In genomic region chr4:154549961-154550393, GRCm38 (mm10) we compare ENCODE assay signal across 8 mouse cellular contexts.
DNase-seq lines count a peak whose midpoint lies in the region; ATAC-seq and TF ChIP-seq lines count a peak whose summit lies in the region.

No protein-coding gene starts in this region.

- TF ChIP-seq CTCF in heart, postnatal 0 days (IDR thresholded peaks at IDR 0.05; ENCODE audit: low read depth) = no peak

- peak; percentile 23 to 36 for DNase-seq in heart, adult 18-20 months
- DNase-seq in heart, adult 8-10 months (ENCODE audit: low spot score) = no peak
- DNase-seq in cerebellum, postnatal 25 days = peak; percentile 19 to 40
- DNase-seq in heart, postnatal 0 days (ENCODE audit: low spot score) = no peak
- peak; percentile 59 to 80 for DNase-seq in layer of hippocampus, postnatal 10 days (ENCODE audit: low spot score in 2 of 2)
- peak; percentile 92 for DNase-seq in midbrain, embryonic 11.5 days (ENCODE audit: low spot score, missing footprints)
- no peak for DNase-seq in gastrocnemius, adult 8-10 months (ENCODE audit: low spot score in 2 of 2)
- DNase-seq in spleen, postnatal 10 days (ENCODE audit: low spot score in 2 of 2) = no peak

- no peaks in the 10 kb centered on the region for H3K27me3 ChIP-seq in heart, postnatal 0 days (ENCODE audit: control insufficient read depth, insufficient read depth, low read length)
- peaks cover 24% of the 10 kb centered on the region for H3K27me3 ChIP-seq in midbrain, embryonic 11.5 days (ENCODE audit: control insufficient read depth, insufficient read depth, low read length)

- H3K9me3 ChIP-seq in heart, postnatal 0 days (replicated peaks; ENCODE audit: control insufficient read depth, low read length) = no peaks in the 10 kb centered on the region
- H3K9me3 ChIP-seq in midbrain, embryonic 11.5 days (ENCODE audit: control insufficient read depth, low read length) = no peaks in the 10 kb centered on the region

- peak overlapping the region; percentile 19 for H3K4me3 ChIP-seq in heart, postnatal 0 days (ENCODE audit: low read depth, low read length)
- H3K4me3 ChIP-seq in midbrain, embryonic 11.5 days (ENCODE audit: low read depth, low read length) = peak overlapping the region; percentile 10; the same call in 1 of the 2 replicates

- 0 out of 2 replicates have a peak overlapping the region, but pooled peaks have one; percentile 34 for H3K9ac ChIP-seq in heart, postnatal 0 days (replicated peaks; ENCODE audit: low read depth, low read length)
- peak overlapping the region; percentile 56 for H3K9ac ChIP-seq in midbrain, embryonic 11.5 days (ENCODE audit: low read length)

- WGBS in heart, postnatal 0 days = 28% methylated on average over 17 of the region's 17 CpGs
- 12% methylated on average over 17 of the region's 17 CpGs for WGBS in midbrain, embryonic 11.5 days

- peak overlapping the region; percentile 50 for H3K4me2 ChIP-seq in heart, postnatal 0 days (ENCODE audit: low read depth, low read length)
- H3K4me2 ChIP-seq in midbrain, embryonic 11.5 days = peak overlapping the region; percentile 47

- H3K36me3 ChIP-seq in heart, postnatal 0 days (replicated peaks; ENCODE audit: control insufficient read depth, insufficient read depth, low read length) = no peaks in the 10 kb centered on the region
- no peaks in the 10 kb centered on the region for H3K36me3 ChIP-seq in midbrain, embryonic 11.5 days (ENCODE audit: control insufficient read depth, insufficient read depth, low read length)

- no peak for ATAC-seq in heart, postnatal 0 days (ENCODE audit: insufficient read depth, low read depth)
- peak; percentile 63 for ATAC-seq in midbrain, embryonic 11.5 days (ENCODE audit: low FRiP score)

- peaks cover 9% of the 10 kb centered on the region for H3K4me1 ChIP-seq in heart, postnatal 0 days (ENCODE audit: control insufficient read depth, insufficient read depth)
- H3K4me1 ChIP-seq in midbrain, embryonic 11.5 days (ENCODE audit: control insufficient read depth, insufficient read depth, low read length) = peaks cover 26% of the 10 kb centered on the region

- TF ChIP-seq EP300 in heart, postnatal 0 days (IDR thresholded peaks at IDR 0.05; ENCODE audit: low read depth) = no peak

- H3K27ac ChIP-seq in heart, postnatal 0 days (ENCODE audit: low read depth) = 0 out of 2 replicates have a peak overlapping the region, but pooled peaks have one; percentile 4
- peak overlapping the region; percentile 48; the same call in 1 of the 2 replicates for H3K27ac ChIP-seq in midbrain, embryonic 11.5 days (ENCODE audit: low read depth, low read length)

Comparison
In these comparisons a context has a peak if more than half of its experiments do, and no peak if none do; other contexts are left out.
1. DNase-seq: peak in heart, adult 18-20 months (2 of 2), cerebellum, postnatal 25 days (2 of 2), layer of hippocampus, postnatal 10 days (2 of 2) and midbrain, embryonic 11.5 days (single experiment); none in heart, adult 8-10 months (single experiment), heart, postnatal 0 days (single experiment), gastrocnemius, adult 8-10 months (0 of 2) and spleen, postnatal 10 days (0 of 2).